Mouse (Mus musculus) hindbrain, embryonic 16.5 days (tissue): ENCODE measurements at regions not wholly inside any gene's neighbourhood (a gene's known extent, or its start where the extent isn't known, plus 50 kb on each side); places are given as distances from the start of the nearest gene placed in this dataset.

Experiments
- ATAC-seq: fragments of 200-750 bp; cut with Nextera tagmentation; 2 replicates; pipeline ENCODE4 v1.8.0; 2017; ENCODE audit warnings: moderate TSS enrichment, moderate library complexity
- H3K27ac ChIP-seq: fragments of 300-500 bp; sonication (generic); 2 replicates; pipeline ENCODE4 v1.5.1; 2014; ENCODE audit warnings: low read depth, mild to moderate bottlenecking, control low read depth, low read length, moderate library complexity
- H3K27me3 ChIP-seq: fragments of 300-500 bp; sonication (generic); replicated peaks from 2 replicates; pipeline ENCODE4 v1.6.1; 2014; ENCODE audit warnings: low read length; ENCODE audit not compliant: control insufficient read depth, insufficient read depth
- H3K36me3 ChIP-seq: fragments of 300-500 bp; sonication (generic); 2 replicates; pipeline ENCODE4 v1.6.1; 2014; ENCODE audit warnings: mild to moderate bottlenecking, low read length, moderate library complexity, mixed read lengths; ENCODE audit not compliant: control insufficient read depth, insufficient read depth
- H3K4me1 ChIP-seq: fragments of 300-500 bp; sonication (generic); 2 replicates; pipeline ENCODE4 v1.6.1; 2014; ENCODE audit warnings: low read depth, low read length; ENCODE audit not compliant: control insufficient read depth, insufficient read depth
- H3K4me2 ChIP-seq: fragments of 300-500 bp; sonication (generic); 2 replicates; pipeline ENCODE4 v1.6.1; 2014; ENCODE audit warnings: mild to moderate bottlenecking, low read length, control low read depth, moderate library complexity
- H3K4me3 ChIP-seq: fragments of 300-500 bp; sonication (generic); 2 replicates; pipeline ENCODE4 v1.5.1; 2014; ENCODE audit warnings: mild to moderate bottlenecking, low read length, control low read depth, moderate library complexity
- H3K9ac ChIP-seq: fragments of 300-500 bp; sonication (generic); 2 replicates; pipeline ENCODE4 v1.6.1; 2014; ENCODE audit warnings: low read depth, mild to moderate bottlenecking, control low read depth, low read length, moderate library complexity
- H3K9me3 ChIP-seq: fragments of 300-500 bp; sonication (generic); 2 replicates; pipeline ENCODE4 v1.6.1; 2014; ENCODE audit warnings: mild to moderate bottlenecking, low read length, moderate library complexity; ENCODE audit not compliant: control insufficient read depth
- WGBS: fragments of 180-500 bp; shearing (Covaris S2); extraction: QIAGEN DNeasy Blood & Tissue Kit; methylation state at CpG from one replicate; pipeline ENCODE4 v1.1.7; 2014; 5-methylcytosine and 5-hydroxymethylcytosine counted together

DNA sequence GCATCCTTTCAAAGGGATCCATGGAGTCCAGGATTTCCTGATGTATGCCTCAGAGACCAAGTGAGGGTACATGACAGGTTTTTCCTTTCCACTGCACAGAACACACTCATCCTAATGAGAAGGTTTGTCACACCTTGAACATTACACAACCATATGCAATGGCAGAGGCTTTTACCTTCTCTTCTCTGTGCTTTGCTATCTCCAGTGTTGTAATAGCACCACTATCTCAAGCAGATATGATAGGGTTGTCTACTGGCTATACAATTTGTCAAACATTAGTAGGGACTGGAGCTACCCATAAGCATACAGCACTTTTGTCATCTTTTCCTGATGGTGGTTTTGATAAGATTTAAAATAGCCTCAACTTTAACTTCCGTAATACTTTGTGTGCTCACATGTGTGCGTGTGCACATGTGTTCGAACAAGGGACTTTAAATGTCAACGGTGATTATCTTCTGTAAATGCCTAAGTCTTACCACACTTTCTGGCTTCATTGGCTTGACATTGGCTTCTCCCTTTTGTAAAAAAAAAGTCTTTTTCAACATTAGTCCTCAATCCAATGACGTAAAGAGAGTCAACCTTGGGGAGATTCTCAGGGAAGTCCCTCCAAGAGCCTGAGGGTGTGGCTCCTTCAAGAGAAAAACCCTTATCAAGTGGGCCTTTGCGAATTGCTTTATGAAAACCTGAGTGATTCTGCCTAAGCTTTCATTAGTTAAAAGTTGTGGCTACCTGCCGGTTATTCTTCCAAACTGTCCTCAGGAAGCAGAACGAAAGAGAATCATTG is 513.1 kb upstream of the 4930412O13Rik start:
- Histone ChIP-seq H3K27me3 (no peaks in the 10 kb centered on the region), H3K4me2 (no peak overlapping the region), H3K36me3 (no peaks in the 10 kb centered on the region), H3K27ac (no peak overlapping the region), H3K4me1 (no peaks in the 10 kb centered on the region), H3K4me3 (no peak overlapping the region), H3K9ac (no peak overlapping the region), H3K9me3 (no peaks in the 10 kb centered on the region)
- no peak for ATAC-seq
- 95% methylated on average over 8 of the region's 8 CpGs for WGBS

DNA sequence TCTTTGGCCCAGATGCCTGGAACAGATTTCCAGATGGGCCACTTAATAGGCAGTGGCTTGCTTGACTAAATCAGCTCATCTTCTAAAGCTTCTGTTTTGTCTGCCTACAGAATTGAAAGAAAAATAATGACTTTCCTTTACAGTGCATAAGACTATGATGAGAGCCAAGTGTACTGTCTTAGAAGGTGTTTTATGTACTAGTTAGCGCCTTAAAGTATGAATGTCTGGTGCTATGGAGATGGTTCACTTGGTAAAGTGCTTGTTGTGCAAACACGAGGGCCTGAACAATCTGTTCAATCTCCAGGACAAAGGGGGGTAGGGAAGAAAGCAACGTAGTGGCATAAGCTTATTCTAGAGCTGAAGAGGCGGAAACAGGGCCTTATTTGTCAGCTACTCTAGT is 511.5 kb upstream of the 4930412O13Rik start:
- no peaks in the 10 kb centered on the region for H3K27me3 ChIP-seq
- WGBS, result 64% methylated on average over 4 of the region's 4 CpGs
- H3K4me2 ChIP-seq, result no peak overlapping the region
- no peak overlapping the region for H3K4me3 ChIP-seq
- H3K4me1 ChIP-seq, result no peaks in the 10 kb centered on the region
- no peaks in the 10 kb centered on the region for H3K36me3 ChIP-seq
- H3K9me3 ChIP-seq, result no peaks in the 10 kb centered on the region
- ATAC-seq, result no peak
- no peak overlapping the region for H3K27ac ChIP-seq
- H3K9ac ChIP-seq, result no peak overlapping the region

DNA sequence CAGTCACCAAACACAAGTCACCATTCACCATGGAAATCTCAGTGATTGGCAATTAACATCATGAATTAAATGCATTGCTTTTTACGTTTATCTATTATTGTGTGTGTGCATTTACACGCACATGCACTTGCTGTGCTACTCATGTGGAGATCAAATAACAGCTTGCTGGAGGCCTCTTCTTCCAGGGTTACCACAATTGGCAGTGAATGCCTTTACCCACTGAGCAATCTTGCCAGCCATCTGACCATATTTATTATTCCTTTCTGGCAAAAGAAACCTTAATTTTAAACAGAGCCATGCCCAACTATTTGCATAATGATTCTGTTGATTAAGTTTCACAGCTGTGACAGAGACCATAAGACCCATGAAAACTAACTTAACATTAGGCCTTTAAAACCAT is 494.5 kb upstream of the 4930412O13Rik start:
- H3K27me3 ChIP-seq, result no peaks in the 10 kb centered on the region
- no peak overlapping the region for H3K4me3 ChIP-seq
- no peaks in the 10 kb centered on the region for H3K36me3 ChIP-seq
- H3K4me1 ChIP-seq, result no peaks in the 10 kb centered on the region
- ATAC-seq, result no peak
- no peak overlapping the region for H3K4me2 ChIP-seq
- H3K9me3 ChIP-seq, result no peaks in the 10 kb centered on the region
- no peak overlapping the region for H3K9ac ChIP-seq
- WGBS, result 33% methylated on average over 2 of the region's 2 CpGs
- H3K27ac ChIP-seq, result no peak overlapping the region

DNA sequence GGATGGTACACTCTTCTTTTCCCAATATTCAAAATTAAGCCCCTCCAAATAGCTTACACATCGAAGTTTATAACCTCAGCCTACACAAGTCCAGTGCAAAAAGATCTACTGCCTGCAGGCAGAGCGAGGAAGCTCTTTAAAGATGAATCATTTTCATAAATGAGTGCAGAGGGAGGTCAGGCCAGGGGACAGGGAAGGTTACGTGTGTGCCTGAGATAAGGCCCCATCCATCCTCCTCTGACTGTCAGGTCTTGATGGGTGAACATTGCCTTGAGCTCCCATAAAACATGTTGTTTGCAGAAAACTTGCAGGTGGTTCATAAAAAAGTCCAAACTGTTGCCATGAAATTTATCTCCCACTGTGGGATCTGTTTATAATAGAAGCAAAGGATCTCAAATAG is 493.0 kb upstream of the 4930412O13Rik start:
- 76% methylated on average over 3 of the region's 3 CpGs for WGBS
- Histone ChIP-seq H3K4me1 (no peaks in the 10 kb centered on the region), H3K36me3 (no peaks in the 10 kb centered on the region), H3K9me3 (no peaks in the 10 kb centered on the region), H3K27me3 (no peaks in the 10 kb centered on the region), H3K4me2 (no peak overlapping the region), H3K9ac (no peak overlapping the region), H3K4me3 (no peak overlapping the region), H3K27ac (no peak overlapping the region)
- no peak for ATAC-seq

DNA sequence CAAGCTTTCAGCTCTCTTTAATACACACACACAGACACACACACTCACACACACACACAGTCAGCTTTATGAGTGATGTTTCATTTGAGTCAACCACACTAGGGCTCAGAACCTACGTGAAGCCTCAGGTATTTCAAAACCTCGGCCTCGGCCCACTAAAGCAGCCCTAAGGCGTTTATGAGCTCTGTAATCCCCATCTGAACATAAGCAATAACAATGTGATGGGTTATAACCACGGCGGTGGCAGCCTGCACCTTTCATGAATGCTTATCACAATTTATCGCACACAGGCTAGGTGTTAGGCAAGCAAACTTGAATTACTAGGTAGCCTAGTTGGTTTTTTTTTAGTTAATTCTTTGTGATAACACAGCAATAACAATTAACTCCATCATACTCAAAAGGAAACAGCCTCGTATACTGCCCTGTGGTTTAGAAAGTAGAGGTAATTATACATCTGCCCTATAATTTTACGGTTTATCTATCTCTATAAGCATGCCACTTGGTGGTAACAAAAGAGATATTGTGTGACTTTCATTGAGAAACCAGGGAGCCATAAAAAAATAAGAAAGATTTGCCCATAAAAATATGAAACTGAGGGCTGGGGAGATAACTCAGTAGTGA is 485.6 kb upstream of the 4930412O13Rik start:
- Histone ChIP-seq H3K27me3 (no peaks in the 10 kb centered on the region), H3K9ac (no peak overlapping the region), H3K27ac (no peak overlapping the region), H3K4me2 (no peak overlapping the region), H3K9me3 (no peaks in the 10 kb centered on the region), H3K4me3 (no peak overlapping the region), H3K36me3 (no peaks in the 10 kb centered on the region), H3K4me1 (no peaks in the 10 kb centered on the region)
- WGBS, result 76% methylated on average over 9 of the region's 9 CpGs
- ATAC-seq, result no peak

DNA sequence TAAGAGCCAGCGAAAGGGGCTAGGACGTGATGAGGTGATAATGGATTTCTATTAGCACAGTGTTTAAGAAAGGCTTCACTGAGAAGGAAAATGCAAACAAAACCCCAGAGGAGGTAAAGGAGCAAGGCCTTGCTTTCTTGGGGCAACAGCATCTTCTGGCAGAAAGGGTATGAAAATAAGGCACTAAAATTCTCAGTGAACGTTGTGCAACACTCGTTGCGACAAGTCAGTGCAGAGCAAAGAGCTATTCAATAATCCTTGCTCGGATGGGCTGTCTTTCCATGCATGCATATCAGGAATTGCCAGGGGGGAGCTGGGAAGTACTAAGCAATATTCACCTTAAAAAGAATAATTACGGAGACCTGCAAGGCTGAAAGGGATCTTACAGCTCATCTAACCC is 479.6 kb upstream of the 4930412O13Rik start:
- no peak overlapping the region for H3K4me3 ChIP-seq
- H3K4me1 ChIP-seq, result no peaks in the 10 kb centered on the region
- H3K9me3 ChIP-seq, result no peaks in the 10 kb centered on the region
- H3K27me3 ChIP-seq, result no peaks in the 10 kb centered on the region
- H3K9ac ChIP-seq, result no peak overlapping the region
- H3K4me2 ChIP-seq, result no peak overlapping the region
- no peaks in the 10 kb centered on the region for H3K36me3 ChIP-seq
- ATAC-seq, result no peak
- H3K27ac ChIP-seq, result no peak overlapping the region
- 95% methylated on average over 7 of the region's 7 CpGs for WGBS

DNA sequence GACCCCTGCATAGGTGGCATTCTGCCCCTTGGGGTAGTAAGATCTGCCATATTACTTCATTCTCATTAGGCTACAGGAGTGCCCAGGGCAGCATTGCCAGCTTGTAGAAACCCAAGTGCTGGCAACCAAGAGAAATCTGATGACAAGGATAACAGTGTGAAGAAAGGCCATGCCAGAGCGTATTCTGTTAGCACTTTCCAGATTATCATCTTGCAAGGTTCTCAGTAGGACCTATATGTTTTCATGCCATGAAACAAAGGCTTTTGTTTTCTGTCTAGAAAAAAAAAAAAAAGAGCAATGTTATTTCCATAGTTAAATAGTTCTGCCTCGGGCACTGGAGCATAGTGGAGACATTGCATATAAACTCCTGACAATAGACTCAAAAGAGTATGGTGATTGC is 478.8 kb upstream of the 4930412O13Rik start:
- no peaks in the 10 kb centered on the region for H3K9me3 ChIP-seq
- WGBS, result 68% methylated on average over 2 of the region's 2 CpGs
- no peak overlapping the region for H3K27ac ChIP-seq
- H3K4me3 ChIP-seq, result no peak overlapping the region
- no peak overlapping the region for H3K4me2 ChIP-seq
- no peaks in the 10 kb centered on the region for H3K4me1 ChIP-seq
- no peak overlapping the region for H3K9ac ChIP-seq
- no peaks in the 10 kb centered on the region for H3K36me3 ChIP-seq
- H3K27me3 ChIP-seq, result no peaks in the 10 kb centered on the region
- ATAC-seq, result no peak

DNA sequence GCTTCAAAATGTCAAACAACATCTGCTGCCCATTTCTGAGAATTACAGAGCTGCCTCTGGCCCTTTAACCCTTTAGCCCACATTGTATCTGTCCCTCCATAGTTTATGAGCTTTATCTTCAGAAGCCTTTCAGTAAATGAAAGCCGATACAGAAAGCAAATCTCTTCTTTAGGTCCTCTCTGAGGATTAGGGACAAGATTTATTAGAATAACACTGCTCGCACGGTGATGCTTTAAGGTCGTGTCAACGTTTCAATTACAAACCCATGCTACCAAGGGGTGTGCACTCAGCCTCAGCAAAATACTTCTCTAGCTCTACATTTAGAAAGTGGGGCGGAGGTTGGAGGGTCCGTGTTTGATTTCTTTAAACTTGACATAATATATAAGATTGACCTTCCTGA is 472.0 kb upstream of the 4930412O13Rik start:
- no peaks in the 10 kb centered on the region for H3K4me1 ChIP-seq
- 74% methylated on average over 7 of the region's 7 CpGs for WGBS
- no peak overlapping the region for H3K4me2 ChIP-seq
- no peak overlapping the region for H3K4me3 ChIP-seq
- ATAC-seq, result no peak
- no peak overlapping the region for H3K9ac ChIP-seq
- no peak overlapping the region for H3K27ac ChIP-seq
- H3K9me3 ChIP-seq, result no peaks in the 10 kb centered on the region
- H3K27me3 ChIP-seq, result no peaks in the 10 kb centered on the region
- H3K36me3 ChIP-seq, result no peaks in the 10 kb centered on the region

DNA sequence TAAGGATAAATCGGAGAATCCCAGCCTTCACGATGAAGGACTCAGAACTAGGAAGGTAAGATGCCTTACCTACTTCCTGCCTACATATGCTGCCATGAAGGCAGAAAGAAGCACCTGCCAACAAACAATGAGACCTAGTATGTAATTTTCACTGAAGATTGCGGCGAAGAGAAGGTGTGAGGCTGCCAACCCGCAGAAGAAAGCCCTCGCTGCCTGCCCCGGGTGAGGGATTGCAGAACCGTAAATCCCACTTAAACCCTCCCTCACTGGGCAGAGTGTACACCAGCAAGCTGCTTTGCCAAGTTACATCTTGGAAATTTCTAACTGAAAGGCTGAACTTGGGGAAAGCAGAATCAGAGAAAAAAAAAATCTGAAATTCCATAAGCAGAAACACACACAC is 458.4 kb upstream of the 4930412O13Rik start:
- H3K4me1 ChIP-seq, result no peaks in the 10 kb centered on the region
- H3K9me3 ChIP-seq, result no peaks in the 10 kb centered on the region
- no peak for ATAC-seq
- H3K4me2 ChIP-seq, result no peak overlapping the region
- H3K27me3 ChIP-seq, result no peaks in the 10 kb centered on the region
- no peaks in the 10 kb centered on the region for H3K36me3 ChIP-seq
- no peak overlapping the region for H3K27ac ChIP-seq
- H3K4me3 ChIP-seq, result no peak overlapping the region
- no peak overlapping the region for H3K9ac ChIP-seq
- WGBS, result 74% methylated on average over 8 of the region's 8 CpGs
